Mouse (Mus musculus) cerebellum, adult 11 months (tissue): ENCODE measurements around the gene Tnip2.
A peak's percentile ranks its signal among the peaks of the same experiment; 100 is the strongest.

Experiments
- DNase-seq: peaks from one replicate; pipeline ENCODE4 v3.0.0; 2022

Tnip2 gene

DNA sequence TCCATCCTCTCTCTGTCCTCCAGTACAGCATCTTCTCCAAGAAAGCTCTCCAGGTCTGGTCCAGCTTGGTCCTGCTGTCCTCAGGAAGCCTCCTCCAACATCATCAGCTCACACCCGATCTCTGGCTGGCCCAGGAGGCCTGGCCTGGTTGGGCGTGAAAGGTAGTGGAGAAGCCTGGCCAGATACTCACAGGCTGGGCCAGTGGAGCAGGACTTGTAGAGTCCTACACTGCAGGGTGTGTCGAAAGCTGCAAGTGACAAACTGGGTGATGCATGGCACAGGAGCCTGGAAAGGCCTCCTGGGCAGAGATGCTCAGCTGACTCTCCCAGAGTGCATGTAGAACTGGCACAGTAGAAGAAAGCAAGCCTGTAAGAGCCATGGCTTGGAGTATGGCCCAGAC, 7.5 kb upstream of the Tnip2 start:
- no peak for DNase-seq

DNA sequence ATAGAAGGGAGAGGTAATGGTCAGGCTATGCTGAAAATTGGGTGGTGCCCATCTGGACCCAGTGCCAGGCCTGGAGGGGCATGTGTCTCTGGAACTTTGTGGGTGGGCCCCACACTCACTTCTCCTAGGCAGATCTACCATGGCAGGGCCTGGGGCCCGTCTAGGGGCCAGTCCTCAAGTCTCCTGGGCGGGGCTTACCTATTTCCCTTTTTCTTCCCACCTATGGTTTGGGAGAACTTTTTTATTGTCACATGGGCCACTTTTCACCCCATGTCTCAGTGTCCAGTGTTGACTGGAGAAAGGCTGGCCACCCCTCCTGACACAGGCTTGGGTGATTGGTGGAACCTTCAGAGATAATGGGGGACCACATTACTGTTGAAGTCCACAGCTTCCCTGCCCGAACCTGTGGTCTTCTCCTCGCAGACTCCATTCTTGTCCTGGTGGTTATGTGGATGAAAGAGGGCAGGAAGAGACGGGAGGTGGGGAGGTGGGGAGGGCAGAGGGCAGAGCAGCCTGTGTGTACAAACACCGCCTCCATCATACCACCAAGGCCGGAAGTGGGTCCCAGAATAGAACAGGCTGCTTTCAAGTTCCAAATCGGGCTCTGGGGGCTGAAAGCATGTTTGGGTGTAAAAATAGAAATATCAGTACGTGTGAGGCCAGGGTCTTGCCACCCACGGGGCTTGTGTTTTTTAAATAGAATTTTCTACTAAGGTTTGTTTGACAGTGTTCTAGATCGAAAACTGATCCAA, 6.8 kb upstream of the Tnip2 start:
- DNase-seq = no peak

DNA sequence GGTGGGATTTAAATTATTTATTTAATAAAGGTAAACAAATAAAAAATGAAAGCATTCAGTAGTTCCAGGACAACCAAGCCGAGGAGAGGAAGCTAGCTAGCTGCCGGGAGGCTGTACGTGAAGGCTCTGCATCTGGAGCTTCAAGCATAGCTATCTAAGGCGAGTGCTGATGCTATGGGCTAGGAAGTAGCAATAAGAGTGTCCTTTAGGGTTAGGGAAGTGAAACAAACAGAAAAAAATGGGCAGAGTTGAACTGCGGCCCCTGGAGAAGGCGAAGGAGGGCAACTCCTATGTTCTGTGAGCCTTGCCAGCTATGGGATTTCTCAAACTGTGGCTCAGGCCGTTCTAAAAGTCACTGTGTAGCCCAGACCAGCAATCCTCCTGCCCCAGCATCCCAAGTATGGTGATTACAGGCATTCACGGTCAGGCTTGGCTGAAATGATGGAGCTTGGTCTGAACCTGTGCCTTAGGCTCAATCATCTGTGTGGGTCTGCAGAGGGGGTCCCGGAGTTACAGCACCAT, 5.7 kb upstream of the Tnip2 start:
- DNase-seq = no peak

DNA sequence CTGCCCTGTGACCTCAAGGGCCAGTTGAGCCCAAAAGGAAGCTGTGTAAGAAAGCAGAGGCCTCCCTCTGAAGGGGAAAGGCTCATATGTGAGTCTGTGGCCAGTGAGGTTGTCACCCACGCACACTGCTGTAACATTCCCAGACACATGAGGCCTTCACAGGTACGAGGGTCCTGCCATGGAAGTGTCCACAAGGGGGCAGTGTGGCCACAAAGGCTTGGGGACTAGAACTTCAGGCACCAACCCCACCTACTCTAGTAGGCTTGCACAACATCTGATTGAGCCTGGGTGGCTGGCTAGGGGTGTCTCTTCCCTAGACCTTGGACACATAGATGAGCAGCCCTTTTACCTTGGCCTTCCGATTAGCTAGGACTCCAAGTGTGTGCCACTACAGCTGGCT, 4.1 kb upstream of the Tnip2 start:
- DNase-seq = peak; percentile 61

GRCm38 (mm10) chr5:34515096-34515495, 1.3 kb upstream of the Tnip2 start:
- no peak for DNase-seq

- DNase-seq = no peak
Measured at GRCm38 (mm10) chr5:34514218-34514566, 401 bp upstream of the Tnip2 start.

DNA sequence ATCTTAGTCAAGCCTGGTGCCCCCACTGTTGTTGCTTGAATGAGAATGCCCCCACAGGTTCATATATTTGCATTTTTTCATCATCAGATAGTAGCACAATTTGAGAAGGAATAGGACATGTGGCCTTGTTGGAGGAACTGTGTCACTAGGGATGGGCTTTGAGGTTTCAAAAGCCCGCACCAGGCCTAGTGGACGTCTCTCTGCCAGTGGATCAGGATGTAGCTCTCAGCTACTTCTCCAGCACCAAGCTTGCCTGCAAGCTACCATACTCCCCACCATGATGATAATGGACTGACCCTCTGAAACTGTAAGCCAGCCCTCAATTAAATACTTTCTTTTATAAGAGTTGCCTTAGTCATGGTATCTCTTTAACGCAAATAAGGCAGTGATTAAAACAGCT, 1.3 kb downstream of the Tnip2 start:
- no peak for DNase-seq

DNA sequence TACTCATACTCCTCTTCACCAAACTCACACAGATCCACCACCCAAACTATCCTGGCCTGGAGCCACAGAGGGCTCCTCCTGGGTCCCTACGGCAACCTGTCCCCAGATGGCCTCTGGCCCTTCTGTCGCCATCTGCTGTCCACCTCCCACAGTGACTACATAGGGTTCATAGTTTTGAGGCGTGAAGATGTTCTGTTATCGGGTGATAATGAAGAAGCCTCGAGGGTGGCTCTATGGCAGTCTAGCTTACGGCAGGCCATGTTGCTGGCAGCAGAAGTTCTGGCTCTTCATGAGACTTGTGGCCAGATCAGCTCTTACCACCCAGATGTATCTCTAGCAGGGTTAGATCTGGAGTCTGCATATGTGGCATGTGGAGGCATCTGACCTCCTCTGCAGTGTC, 11.0 kb downstream of the Tnip2 start:
- DNase-seq = no peak

DNA sequence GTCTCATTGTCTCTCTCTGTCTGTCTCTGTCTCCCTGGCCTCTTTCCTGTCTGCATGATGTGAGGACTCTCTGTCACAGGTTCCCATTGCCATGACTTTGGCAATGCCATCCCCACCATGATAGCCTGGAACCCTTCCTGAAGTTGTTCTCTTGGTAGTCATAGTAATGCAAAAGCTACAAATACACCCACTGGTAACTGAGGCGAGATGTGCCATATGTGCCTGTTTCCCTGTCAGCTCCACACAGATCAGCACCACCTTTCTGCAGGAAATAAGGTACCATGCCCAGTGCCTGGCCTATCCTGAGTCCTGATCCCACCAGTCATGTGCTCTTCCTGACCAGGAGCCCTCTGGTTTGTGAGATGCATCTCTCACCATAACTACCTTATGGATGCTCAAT, 11.4 kb downstream of the Tnip2 start:
- no peak for DNase-seq

GRCm38 (mm10) chr5:34501588-34501987, 12.2 kb downstream of the Tnip2 start:
- DNase-seq = no peak

DNA sequence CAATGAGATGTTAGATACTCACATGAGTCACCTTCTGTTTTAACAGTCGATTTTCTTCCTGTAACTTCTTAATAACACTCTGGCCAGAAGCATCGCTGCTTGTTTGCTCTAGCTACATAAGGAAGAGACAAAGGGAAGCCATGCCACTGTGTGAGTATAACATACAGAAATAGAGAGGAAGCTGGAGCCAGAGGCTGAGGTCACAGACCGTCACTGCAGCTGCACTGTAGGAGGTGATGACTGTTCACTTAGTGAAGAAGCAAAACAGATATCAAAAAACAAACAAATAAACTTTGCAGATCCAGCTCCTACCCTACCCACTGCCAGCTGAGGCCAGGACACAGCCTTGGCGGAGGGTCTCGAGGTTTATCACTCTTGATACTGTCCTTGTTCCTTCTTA, 12.9 kb downstream of the Tnip2 start:
- DNase-seq = no peak

GRCm38 (mm10) chr5:34496745-34497144, 17.0 kb downstream of the Tnip2 start:
- DNase-seq = no peak

DNA sequence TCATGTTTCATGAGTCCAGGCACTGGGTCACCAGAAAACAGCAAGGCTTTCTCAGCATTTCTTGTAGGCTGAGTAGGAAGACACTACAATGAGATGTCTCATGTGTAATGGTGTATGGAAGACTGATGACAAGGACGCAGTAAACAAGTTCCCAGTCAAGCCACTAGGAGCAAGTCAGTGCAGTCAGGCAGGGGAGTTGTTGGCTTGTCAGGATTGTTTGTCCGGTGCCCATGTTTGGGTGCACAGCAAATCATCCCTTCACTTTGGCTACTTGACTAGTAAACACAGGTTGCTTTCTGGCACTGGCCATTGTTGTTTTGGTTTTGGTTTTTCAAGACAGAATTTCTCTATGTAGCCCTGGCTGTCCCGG, 24.4 kb downstream of the Tnip2 start:
- DNase-seq = no peak

- DNase-seq = no peak
Measured at GRCm38 (mm10) chr5:34488741-34489417, 24.9 kb downstream of the Tnip2 start.

- DNase-seq = no peak
Measured at GRCm38 (mm10) chr5:34487320-34488090, 26.3 kb downstream of the Tnip2 start.

DNA sequence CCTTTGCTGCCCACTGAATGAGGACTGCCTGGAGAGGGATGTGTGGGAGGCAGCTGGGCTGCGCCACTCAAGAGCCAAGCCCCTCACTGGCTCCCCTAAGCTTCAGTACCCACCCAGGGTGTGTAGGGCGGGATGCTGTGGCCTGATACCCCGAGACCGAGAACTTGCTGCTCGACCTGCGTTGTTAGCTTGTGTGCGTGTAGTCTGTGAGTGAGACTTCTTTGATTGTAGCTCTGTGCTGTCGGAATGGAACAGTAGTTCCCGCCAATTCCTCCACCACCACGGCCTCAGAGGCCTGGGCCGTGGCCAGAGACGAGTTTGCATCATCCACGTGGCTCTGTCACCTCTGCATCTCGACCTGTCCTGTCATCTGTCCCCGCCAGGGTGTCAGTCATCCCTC, 28.1 kb downstream of the Tnip2 start:
- DNase-seq = no peak

DNA sequence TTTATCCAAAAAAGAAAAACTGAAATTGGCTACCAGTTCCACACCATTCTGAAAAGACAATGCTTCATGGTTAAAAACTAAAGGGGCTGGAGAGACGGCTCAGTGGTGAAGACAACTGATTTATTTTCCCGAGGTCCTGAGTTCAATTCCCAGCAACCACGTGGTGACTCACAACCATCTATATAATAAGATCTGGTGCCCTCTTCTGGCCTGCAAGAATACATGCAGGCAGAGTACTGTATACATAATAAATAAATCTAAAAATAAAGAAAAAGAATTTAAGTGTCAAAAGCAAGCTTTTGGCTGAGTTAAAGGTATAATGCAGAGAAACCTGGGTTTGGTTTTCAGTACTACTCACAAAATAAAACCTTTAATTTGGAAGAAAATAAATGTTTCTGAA, 32.9 kb downstream of the Tnip2 start:
- DNase-seq = no peak

GRCm38 (mm10) chr5:34468039-34468775, 45.6 kb downstream of the Tnip2 start:
- DNase-seq = no peak

- no peak for DNase-seq
Measured at GRCm38 (mm10) chr5:34466648-34467047, 47.1 kb downstream of the Tnip2 start.

DNA sequence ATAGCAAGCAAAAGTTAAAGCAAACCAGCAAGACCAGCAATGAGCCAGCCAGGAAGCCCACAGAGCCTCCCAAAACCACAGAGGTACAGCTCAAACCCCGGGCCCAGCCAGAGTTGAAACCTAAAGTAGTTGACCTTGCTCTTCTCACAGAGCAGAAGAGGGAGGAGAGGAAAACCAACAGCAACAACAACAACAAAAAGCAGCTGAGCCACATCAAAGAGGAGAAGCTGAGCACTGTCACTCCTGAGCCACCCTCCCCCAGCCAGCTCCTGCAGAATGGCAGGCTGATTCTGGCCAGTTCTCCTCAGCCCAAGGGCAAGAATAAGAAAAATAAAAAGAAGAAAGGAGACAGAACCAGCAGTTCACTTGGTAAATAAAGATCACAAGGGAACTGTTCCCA, 47.7 kb downstream of the Tnip2 start:
- no peak for DNase-seq

DNA sequence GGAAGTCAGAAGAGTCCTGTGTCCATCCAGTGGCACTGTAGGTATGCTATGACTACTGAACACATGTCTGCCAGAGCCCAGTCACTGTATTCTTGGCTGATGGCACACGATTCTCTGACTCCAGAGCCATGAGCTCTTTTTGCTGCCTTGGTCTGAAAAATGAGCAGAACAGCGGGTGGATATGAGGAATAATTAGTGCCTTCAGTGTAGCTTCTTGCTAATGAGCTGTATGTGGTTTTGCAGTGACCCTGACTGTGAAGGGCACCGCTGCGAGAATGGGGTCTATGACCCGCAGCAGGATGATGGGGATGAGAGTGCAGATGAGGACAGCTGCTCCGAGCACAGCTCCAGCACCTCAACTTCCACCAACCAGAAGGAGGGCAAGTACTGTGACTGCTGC, 52.0 kb downstream of the Tnip2 start:
- DNase-seq = no peak

- no peak for DNase-seq
Measured at GRCm38 (mm10) chr5:34461294-34461693, 52.5 kb downstream of the Tnip2 start.

DNA sequence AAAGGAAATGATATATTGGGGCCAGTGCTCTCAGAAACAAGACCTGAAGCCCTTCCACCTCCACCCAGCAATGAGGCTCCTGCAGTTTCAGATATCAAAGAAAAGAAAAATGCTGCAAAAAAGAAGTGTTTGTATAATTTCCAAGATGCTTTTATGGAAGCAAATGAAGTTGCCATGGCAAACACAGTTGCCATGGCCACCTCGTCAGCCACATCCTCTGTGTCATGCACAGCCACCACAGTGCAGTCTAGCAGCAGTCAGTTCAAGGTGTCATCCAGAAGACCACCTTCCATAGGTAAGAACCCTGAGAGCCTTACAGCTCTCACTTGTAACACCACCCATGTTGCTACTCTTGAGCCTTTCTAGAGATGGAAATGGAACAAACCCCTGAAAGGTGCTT, 54.8 kb downstream of the Tnip2 start:
- no peak for DNase-seq
